Mouse (Mus musculus) liver, embryonic 15.5 days (tissue): ENCODE data around the gene Snap47. TPM values are rescaled to one million over a fixed set of nuclear protein-coding genes. Genes with fewer than 3 reads are reported as not detected.
"Not testable (repeated sequence)": the region's sequence is repeated elsewhere in the genome, so short reads cannot be mapped to it uniquely, and the experiment has no call there.

Source experiments
- ATAC-seq: fragments of 200-750 bp; cut with Nextera tagmentation; 2 replicates; pipeline ENCODE4 v1.8.0; 2017; ENCODE audit warnings: moderate number of reproducible peaks, mild to moderate bottlenecking, moderate library complexity; ENCODE audit not compliant: insufficient read depth
- H3K27ac ChIP-seq: fragments of 300-500 bp; sonication (generic); replicated peaks from 2 replicates; pipeline ENCODE4 v1.5.1; 2015; ENCODE audit warnings: mild to moderate bottlenecking, inconsistent platforms
- H3K27me3 ChIP-seq: fragments of 300-500 bp; sonication (generic); 2 replicates; pipeline ENCODE4 v1.6.1; 2015; ENCODE audit warnings: mild to moderate bottlenecking, inconsistent platforms
- H3K36me3 ChIP-seq: fragments of 300-500 bp; sonication (generic); replicated peaks from 2 replicates; pipeline ENCODE4 v1.6.1; 2015; ENCODE audit warnings: moderate library complexity, mild to moderate bottlenecking, inconsistent platforms
- H3K4me1 ChIP-seq: fragments of 300-500 bp; sonication (generic); replicated peaks from 2 replicates; pipeline ENCODE4 v1.6.1; 2015; ENCODE audit warnings: inconsistent platforms
- H3K4me2 ChIP-seq: fragments of 300-500 bp; sonication (generic); 2 replicates; pipeline ENCODE4 v1.6.1; 2015; ENCODE audit warnings: moderate library complexity, mild to moderate bottlenecking, inconsistent platforms
- H3K4me3 ChIP-seq: fragments of 300-500 bp; sonication (generic); replicated peaks from 2 replicates; pipeline ENCODE4 v1.5.1; 2015; ENCODE audit warnings: mild to moderate bottlenecking, inconsistent platforms
- H3K9ac ChIP-seq: fragments of 300-500 bp; sonication (generic); 2 replicates; pipeline ENCODE4 v1.6.1; 2015; ENCODE audit warnings: moderate library complexity, mild to moderate bottlenecking, inconsistent platforms
- H3K9me3 ChIP-seq: fragments of 300-500 bp; sonication (generic); replicated peaks from 2 replicates; pipeline ENCODE4 v1.6.1; 2016; ENCODE audit warnings: inconsistent platforms
- WGBS: fragments of 180-500 bp; shearing (Covaris S2); methylation state at CpG from one replicate; pipeline ENCODE4 v1.1.7; 2015; ENCODE audit warnings: mixed read lengths; ENCODE audit not compliant: insufficient replicate concordance; 5-methylcytosine and 5-hydroxymethylcytosine counted together
- polyA plus RNA-seq: library from polyadenylated mRNA; unstranded; fragments of >200 nt; fragmentation: Nextera tagmentation; extraction: Ambion mirVana; gene quantifications from 2 replicates; pipeline ENCODE4 v1.2.1, GENCODE M21; 2015

The Snap47 gene
- polyA plus RNA-seq, 1 experiment from 2014 or later: 25.4 TPM

DNA sequence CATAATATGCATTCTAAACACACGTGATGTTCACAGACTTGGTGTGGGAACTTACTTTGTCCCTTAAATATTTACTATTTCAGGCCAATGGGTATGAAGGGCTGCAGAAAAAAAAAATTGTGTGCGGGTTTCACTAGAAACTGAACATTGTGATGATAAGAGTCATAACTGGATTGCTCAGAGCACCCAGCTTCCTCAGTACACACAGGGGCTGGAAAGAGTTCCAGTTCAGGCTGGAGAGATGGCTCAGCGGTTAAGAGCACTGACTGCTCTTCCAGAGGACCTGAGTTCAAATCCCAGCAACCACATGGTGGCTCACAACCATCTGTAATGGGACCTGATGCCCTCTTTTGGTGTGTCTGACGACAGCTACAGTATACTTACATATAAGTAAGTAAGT is 83.0 kb downstream of the Snap47 start:
- H3K4me3 ChIP-seq, H3K4me2 ChIP-seq, H3K27me3 ChIP-seq, H3K9me3 ChIP-seq, H3K36me3 ChIP-seq, H3K9ac ChIP-seq, ATAC-seq, H3K27ac ChIP-seq, H3K4me1 ChIP-seq: not testable (repeated sequence)
- 59% methylated on average over 4 of the region's 4 CpGs for WGBS

DNA sequence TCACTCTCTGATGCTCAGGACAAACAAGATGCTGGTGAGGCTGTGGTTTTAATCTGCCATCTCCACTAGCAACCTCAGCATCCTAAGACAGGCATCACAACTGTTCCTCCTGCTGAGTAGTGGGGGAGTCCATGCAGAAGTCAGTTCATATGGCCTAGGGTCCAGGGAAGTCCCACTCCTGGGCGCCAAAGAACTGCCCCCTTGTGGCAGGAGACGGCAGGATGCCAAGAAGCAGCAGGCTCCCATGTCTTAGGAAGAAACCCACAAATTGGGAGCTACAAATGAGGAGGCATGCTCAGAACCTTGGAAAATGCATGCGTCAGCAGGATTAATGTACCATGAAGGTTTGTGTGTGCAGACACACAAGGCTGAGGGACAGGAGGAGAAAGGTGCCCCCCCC is 84.4 kb downstream of the Snap47 start:
- Histone ChIP-seq H3K36me3 (no peaks in the 10 kb centered on the region), H3K27ac (no peak overlapping the region), H3K4me3 (no peak overlapping the region), H3K9ac (no peak overlapping the region), H3K4me1 (no peaks in the 10 kb centered on the region), H3K4me2 (no peak overlapping the region), H3K9me3 (no peaks in the 10 kb centered on the region), H3K27me3 (no peaks in the 10 kb centered on the region)
- no peak for ATAC-seq
- WGBS: 35% methylated on average over 3 of the region's 3 CpGs

DNA sequence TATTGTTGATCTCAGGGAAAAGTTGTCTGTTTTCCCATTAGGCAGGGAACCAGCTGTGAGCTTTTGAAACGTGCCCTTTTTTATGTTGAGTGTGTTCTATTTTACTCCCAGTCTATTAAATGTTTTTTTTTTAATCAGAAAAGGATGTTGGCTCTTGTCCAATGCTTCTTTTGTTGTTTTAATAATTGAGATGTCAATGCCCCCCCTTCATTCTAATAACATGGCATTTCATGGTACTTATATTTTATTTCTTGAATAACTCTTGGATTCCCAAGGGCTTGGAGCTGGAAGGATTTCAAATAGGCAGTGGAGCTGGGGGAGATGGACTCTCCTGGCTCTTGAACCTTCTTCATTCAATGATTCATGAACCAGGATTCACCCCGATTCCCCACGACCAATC is 85.0 kb downstream of the Snap47 start:
- H3K9ac ChIP-seq: no peak overlapping the region
- no peaks in the 10 kb centered on the region for H3K4me1 ChIP-seq
- no peak overlapping the region for H3K27ac ChIP-seq
- WGBS: 70% methylated on average over 3 of the region's 3 CpGs
- no peak for ATAC-seq
- no peak overlapping the region for H3K4me3 ChIP-seq
- no peaks in the 10 kb centered on the region for H3K36me3 ChIP-seq
- no peaks in the 10 kb centered on the region for H3K9me3 ChIP-seq
- H3K4me2 ChIP-seq: no peak overlapping the region
- no peaks in the 10 kb centered on the region for H3K27me3 ChIP-seq

DNA sequence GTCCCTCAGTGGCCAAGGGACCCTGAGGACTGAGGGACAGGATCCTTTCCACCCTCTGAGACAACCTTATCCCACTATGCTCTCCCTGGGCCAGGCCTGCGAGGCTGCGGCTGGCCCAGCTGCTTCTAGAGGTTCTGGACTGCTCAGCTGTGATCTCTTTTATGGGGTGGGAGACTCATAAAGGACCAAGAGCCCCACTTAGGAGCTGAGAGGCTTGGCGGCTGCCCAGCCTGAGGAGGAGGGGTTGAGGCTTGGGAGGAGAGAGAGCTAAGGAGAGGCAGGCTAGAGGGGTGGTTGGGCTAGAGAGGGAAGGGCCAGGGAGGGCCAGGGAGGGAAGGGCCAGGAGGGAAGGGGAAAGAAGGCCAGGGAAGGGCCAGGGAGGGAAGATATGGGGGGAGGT is 86.6 kb downstream of the Snap47 start:
- Histone ChIP-seq H3K36me3 (no peaks in the 10 kb centered on the region), H3K4me2 (no peak overlapping the region), H3K9ac (no peak overlapping the region), H3K27ac (no peak overlapping the region), H3K27me3 (no peaks in the 10 kb centered on the region), H3K9me3 (no peaks in the 10 kb centered on the region), H3K4me3 (no peak overlapping the region), H3K4me1 (no peaks in the 10 kb centered on the region)
- WGBS: 56% methylated on average over 3 of the region's 3 CpGs
- no peak for ATAC-seq

DNA sequence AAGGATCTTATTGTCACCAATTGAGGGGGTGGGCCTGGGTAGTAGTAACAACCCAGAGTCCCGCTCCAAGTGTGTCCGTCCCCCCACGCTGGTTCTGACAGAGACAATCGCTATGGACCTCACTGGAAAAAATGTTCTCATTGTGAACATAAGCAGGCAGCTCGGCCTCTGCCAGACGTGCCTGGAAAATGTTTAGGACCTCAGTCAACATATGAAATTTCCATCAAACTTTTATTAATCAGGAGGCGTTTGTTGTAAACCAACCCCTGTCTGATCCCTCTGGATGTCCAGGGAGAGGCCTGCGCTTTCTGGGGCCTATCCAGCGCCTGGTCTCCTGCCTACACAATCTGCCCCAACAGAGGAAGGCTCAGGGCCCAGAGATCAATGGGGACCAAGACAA is 87.0 kb downstream of the Snap47 start:
- Histone ChIP-seq H3K27me3 (no peaks in the 10 kb centered on the region), H3K4me2 (no peak overlapping the region), H3K9me3 (no peaks in the 10 kb centered on the region), H3K4me1 (no peaks in the 10 kb centered on the region), H3K4me3 (no peak overlapping the region), H3K36me3 (no peaks in the 10 kb centered on the region), H3K27ac (no peak overlapping the region), H3K9ac (no peak overlapping the region)
- ATAC-seq: no peak
- 67% methylated on average over 9 of the region's 9 CpGs for WGBS

DNA sequence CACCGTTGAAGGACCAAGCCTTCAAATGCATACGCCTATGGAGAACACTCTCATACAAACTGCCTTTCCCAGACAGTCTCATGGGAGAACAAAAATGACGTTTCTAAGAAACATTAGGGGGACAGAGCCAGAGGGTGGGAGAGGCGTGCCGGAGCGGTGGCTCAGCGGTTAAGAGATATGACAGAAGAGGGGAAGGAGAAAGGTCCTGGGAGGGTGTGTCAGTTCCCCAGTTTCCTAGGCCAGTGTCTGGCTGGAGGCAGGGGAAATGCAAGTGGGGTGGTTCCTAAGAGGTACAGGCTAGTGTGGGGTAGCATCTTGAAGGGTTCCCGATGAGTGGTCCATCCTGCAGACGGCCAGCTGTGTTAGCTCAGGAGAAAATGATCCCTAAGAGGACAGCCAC is 89.7 kb downstream of the Snap47 start:
- no peak for ATAC-seq

More for the DNA sequence above, 89.7 kb downstream of the Snap47 start:
- no peak overlapping the region for H3K4me2 ChIP-seq
- H3K27me3 ChIP-seq: no peaks in the 10 kb centered on the region
- no peaks in the 10 kb centered on the region for H3K36me3 ChIP-seq
- no peak overlapping the region for H3K27ac ChIP-seq
- H3K9me3 ChIP-seq: no peaks in the 10 kb centered on the region
- no peak overlapping the region for H3K9ac ChIP-seq
- no peak overlapping the region for H3K4me3 ChIP-seq
- WGBS: 53% methylated on average over 9 of the region's 9 CpGs
- no peaks in the 10 kb centered on the region for H3K4me1 ChIP-seq

Other genes starting within 250 kb of the Snap47 start
- 50.5 and 51.0 TPM in 2 replicates for gene Mrpl55, start 248.7 kb downstream of the Snap47 start, polyA plus RNA-seq
- gene 2310033P09Rik, start 242.9 kb downstream of the Snap47 start, polyA plus RNA-seq: 15.4 and 15.9 TPM in 2 replicates
- 255 and 269 TPM in 2 replicates for gene Arf1, start 222.9 kb downstream of the Snap47 start, polyA plus RNA-seq
- 0.03 TPM in 1 of 2 replicates, not detected in the other for gene Wnt3a, start 160.4 kb downstream of the Snap47 start, polyA plus RNA-seq
- 0.20 and 0.33 TPM in 2 replicates for gene Wnt9a, start 144.3 kb downstream of the Snap47 start, polyA plus RNA-seq
- gene Prss38, start 75.5 kb downstream of the Snap47 start, polyA plus RNA-seq: not detected in 2 replicates
- gene Jmjd4, start 1.1 kb downstream of the Snap47 start, polyA plus RNA-seq: 3.9 and 4.3 TPM in 2 replicates
- gene Zfp867, start 21.3 kb upstream of the Snap47 start, polyA plus RNA-seq: 1.4 and 1.5 TPM in 2 replicates
- 4.4 and 4.6 TPM in 2 replicates for gene Zkscan17, start 75.6 kb upstream of the Snap47 start, polyA plus RNA-seq
- gene Nlrp3, start 90.4 kb upstream of the Snap47 start, polyA plus RNA-seq: 0.70 and 0.76 TPM in 2 replicates
- gene Olfr222, start 125.0 kb upstream of the Snap47 start, polyA plus RNA-seq: not detected in 2 replicates
- not detected in 2 replicates for gene Olfr223, start 142.1 kb upstream of the Snap47 start, polyA plus RNA-seq
- gene Mprip, start 210.1 kb upstream of the Snap47 start, polyA plus RNA-seq: 14.4 and 17.3 TPM in 2 replicates